Mouse (Mus musculus): ENCODE measurements around the gene Sh2b1. TPM values are rescaled to one million over a fixed set of nuclear protein-coding genes. Genes with fewer than 3 reads are reported as not detected.
A peak's percentile ranks its signal among the peaks of the same experiment; 100 is the strongest.
"Not testable (repeated sequence)": the region's sequence is repeated elsewhere in the genome, so short reads cannot be mapped to it uniquely, and the experiment has no call there.

Sh2b1 gene
- 10 to 100 TPM; 65.7 to 68.1 TPM for total RNA-seq (2021)
- long read RNA-seq, experiment 1, transcript Sh2b1-204 (9 exons, 2,854 nt): major isoform, 19 of 79 reads
- long read RNA-seq, experiment 1, partial matches to known transcripts: 19 of 79 reads
- long read RNA-seq, experiment 1, other reads (novel, unspliced or antisense): 36 of 79 reads
- long read RNA-seq, experiment 2, transcript Sh2b1-204 (9 exons, 2,854 nt): major isoform, 18 of 79 reads
- long read RNA-seq, experiment 2, partial matches to known transcripts: 22 of 79 reads
- long read RNA-seq, experiment 2, other reads (novel, unspliced or antisense): 34 of 79 reads

- peak; percentile 91 to 93 for DNase-seq (ENCODE audit: low spot score in 2 of 2)
Observed at GRCm38 (mm10) chr7:126474993-126475581, at the start of gene Sh2b1. Gene Sh2b1 (minus strand): TSS chr7:126475424.

DNA sequence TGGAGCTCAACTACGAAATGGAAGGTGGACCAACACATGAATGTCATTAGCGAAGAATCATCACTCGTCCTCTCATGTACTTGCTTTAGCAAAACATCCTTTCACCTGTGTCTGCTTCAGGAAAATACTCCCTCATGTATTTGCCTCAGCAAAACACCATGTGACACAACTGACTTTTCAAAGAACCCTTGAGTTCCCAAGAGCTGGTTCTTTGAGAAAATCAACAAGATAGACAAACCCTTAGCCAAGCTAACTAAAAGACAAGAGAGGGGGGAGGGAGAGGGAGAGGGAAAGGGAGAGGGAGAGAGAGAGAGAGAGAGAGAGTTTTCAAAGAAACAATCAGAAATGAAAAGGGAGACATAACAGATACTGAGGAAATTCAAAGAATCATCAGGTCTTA, 48.1 kb upstream of the Sh2b1 start:
- no peak for DNase-seq (ENCODE audit: low spot score in 2 of 2)

- peak in 1 of 2 experiments; percentile 22 for DNase-seq (ENCODE audit: low spot score in 2 of 2)
Observed at GRCm38 (mm10) chr7:126519513-126519912, 44.3 kb upstream of the Sh2b1 start.

- DNase-seq (ENCODE audit: low spot score in 2 of 2): no peak
Observed at GRCm38 (mm10) chr7:126518261-126518941, 43.2 kb upstream of the Sh2b1 start.

DNA sequence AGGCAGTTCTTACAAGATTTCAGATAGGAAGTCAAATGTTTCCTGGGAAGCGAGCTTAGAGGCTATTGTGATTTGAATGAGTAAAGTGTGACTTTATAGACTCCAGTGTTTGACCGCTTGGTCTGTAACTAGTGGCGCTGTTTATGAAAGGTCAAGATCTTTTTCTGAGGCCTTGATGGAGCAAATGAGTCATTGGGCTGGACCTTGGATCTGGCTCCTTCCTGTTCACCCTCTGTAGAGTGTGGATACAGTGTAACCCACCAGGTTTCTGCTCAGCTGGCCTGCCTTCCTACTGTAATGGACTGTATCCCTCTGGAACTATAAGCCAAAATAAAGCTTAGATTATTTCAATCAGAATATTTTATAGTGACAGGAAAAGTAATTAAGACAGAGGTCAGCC, 36.1 kb upstream of the Sh2b1 start:
- DNase-seq (ENCODE audit: low spot score in 2 of 2): no peak

DNA sequence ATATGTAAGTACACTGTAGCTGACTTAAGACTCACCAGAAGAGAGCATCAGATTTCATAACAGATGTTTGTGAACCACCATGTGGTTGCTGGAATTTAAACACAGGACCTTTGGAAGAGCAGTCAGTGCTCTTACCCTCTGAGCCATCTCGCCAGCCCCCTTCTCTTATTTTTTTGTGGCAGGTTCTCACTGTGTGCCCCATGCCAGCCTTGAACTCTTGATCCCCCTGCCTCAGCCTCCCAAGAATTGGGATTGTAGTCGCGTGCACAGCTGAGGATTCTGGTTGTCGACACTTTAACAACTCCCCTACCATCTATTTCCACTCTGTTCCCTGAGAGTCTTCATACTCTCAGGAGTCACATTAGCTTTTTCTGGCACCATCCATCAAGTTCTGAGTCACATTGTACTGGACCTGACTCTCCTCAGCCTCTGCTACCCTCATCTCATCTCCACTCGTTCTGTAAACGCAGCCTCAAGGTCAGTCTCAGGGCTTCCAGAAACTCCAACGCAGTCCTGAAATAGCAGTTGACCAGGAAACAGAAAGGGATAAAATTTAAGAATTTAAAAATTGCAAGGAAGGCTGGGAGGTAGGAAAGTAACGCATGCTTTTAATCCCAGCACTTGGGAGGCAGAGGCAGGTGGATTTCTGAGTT, 32.0 kb upstream of the Sh2b1 start:
- no peak for DNase-seq (ENCODE audit: low spot score in 2 of 2)

DNA sequence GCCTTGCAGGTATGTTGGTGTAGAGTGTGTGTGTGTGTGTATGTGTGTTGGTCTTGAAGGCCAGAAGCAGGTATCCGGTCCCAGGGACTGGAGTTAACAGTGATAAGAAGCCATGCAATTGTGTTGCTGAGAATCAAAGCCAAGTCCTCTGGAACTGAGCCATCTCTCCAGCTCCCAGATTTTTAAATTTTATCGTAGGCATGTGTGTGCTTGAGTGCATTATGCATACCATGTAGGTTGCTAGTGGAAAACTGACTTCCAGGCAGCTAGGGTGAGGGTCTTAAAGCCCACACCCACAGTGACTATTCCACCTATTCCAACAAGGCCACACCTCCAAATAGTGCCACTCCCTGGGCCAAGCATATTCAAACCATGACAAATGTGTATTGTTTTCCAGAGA, 29.7 kb upstream of the Sh2b1 start:
- no peak for DNase-seq (ENCODE audit: low spot score in 2 of 2)

GRCm38 (mm10) chr7:126503273-126503878, 28.2 kb upstream of the Sh2b1 start, which contains the start of gene Atxn2l:
Gene Atxn2l (minus strand): TSS chr7:126503437.
- peak; percentile 98 to 99 for DNase-seq (ENCODE audit: low spot score in 2 of 2)

- DNase-seq (ENCODE audit: low spot score in 2 of 2): no peak
Observed at GRCm38 (mm10) chr7:126502751-126503150, 27.5 kb upstream of the Sh2b1 start.

GRCm38 (mm10) chr7:126502023-126502741, 27.0 kb upstream of the Sh2b1 start:
- DNase-seq (ENCODE audit: low spot score in 2 of 2): peak; percentile 96 to 97

- DNase-seq (ENCODE audit: low spot score in 2 of 2): no peak
Observed at GRCm38 (mm10) chr7:126501684-126502022, 26.4 kb upstream of the Sh2b1 start.

GRCm38 (mm10) chr7:126499416-126499815, 24.2 kb upstream of the Sh2b1 start:
- no peak for DNase-seq (ENCODE audit: low spot score in 2 of 2)

- DNase-seq (ENCODE audit: low spot score in 2 of 2): no peak
Observed at GRCm38 (mm10) chr7:126497966-126498365, 22.7 kb upstream of the Sh2b1 start.

- no peak for DNase-seq (ENCODE audit: low spot score in 2 of 2)
Observed at GRCm38 (mm10) chr7:126496475-126496874, 21.3 kb upstream of the Sh2b1 start.

DNA sequence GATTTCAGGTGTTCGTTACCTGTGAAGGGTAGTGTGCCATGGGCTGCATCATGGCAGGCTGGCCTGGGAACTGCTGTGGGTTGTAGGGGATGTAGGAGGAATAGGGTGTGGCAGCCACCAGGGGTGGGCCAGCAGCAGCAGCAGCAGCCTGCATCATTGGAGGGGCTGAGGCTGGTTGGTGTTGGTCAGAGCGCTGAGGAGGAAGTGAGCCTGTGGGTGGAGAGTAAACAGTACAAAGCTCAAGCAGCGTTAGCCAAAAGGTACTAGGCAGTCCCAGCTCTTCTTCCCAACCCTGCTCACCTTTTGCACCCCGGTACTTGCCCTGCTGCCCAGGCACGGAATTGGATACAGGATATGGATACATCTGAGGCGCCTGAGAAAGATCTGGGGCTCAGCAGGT, 18.9 kb upstream of the Sh2b1 start:
- DNase-seq (ENCODE audit: low spot score in 2 of 2): no peak

DNA sequence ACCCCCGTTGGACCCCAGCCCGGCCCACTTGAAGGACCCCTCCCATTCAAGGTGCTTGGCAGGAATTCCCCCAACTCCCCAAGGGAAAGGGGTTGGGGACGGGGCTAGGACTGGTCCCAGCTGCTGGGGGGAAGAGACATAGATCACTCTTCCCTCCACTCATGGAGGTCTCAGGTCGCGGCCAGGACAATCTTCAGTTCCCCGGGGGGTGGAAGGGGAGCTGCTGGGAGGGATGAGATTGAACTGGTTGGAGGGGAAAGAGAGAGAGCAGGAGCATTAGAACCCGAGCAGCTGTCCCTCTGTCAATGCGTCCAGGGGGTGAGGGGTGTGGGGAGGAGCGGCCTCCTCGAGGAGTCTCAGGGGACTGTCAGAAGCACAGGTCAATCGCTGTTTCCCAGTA, 16.7 kb upstream of the Sh2b1 start:
- no peak for DNase-seq (ENCODE audit: low spot score in 2 of 2)

DNA sequence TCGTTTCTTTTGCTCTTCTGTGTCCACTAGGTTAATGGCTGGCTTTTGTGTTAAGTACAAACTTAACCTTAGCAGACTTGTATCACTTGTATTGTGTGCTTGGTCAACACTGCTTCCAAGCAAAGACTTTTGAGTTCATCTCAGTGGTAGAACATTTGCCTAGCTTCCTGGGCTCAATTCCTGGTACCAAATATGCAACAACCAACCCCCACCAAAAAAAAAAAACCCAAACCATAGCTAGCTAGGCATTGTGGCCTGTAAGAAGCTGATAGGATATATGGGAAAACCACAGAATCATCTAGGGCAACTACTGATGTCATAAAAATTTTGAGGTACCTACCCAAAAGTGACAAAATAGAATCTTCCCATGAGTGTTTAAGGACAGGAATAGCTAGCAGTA, 15.8 kb upstream of the Sh2b1 start:
- no peak for DNase-seq (ENCODE audit: low spot score in 2 of 2)

DNA sequence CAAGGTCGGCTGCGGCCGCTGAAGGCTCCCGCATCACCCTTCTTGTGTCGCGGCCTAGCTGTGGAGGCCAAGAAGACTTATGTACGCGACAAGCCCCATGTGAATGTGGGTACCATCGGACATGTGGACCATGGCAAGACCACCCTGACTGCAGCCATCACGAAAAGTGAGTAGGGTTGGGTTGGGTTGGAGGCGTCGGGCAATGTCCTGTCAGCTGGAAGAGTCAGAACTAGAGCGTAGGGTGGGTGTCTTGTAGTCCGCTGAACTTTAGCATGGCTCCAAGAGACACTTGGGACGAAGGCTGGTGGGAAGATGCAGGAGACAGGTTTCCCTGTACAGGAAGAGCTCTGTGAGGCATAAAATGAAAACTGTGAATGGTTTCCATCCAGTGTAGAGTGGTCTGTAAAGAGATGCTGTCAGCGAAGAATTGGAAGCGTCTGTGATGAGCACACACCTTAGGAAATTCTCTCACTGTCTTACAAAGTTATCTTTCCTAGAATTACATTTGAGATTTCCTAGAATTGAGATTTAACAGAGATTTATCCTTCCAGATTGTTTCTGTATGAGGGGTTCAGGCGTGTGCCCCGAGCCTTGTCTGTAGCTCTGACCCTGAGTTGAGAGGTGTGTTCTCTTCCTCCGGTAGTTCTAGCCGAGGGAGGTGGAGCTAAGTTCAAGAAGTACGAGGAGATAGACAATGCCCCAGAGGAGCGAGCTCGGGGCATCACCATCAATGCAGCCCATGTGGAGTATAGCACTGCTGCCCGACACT, 12.6 kb upstream of the Sh2b1 start:
- DNase-seq (ENCODE audit: low spot score in 2 of 2): not testable (repeated sequence)

DNA sequence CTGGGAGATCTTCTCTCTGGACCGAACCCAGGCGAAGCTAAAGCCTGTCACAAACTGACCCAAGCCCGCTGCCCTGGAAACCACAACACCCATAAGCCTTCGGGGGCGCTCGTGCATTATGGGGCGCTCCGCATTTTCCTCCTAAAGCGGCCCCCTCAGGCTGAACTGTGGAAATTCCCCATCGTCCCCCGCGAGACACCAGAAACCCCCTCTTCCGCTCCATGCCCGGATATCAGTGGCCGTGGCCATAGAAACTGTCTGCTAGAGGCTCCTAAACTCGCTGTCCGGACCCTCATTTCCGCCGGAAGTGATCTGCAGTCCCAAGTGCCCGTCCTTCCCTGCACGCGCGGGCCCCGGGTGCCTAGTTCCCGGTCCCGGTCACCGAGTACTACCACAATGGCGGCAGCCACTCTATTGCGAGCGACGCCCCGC, 11.8 kb upstream of the Sh2b1 start, which contains the start of gene Tufm:
Gene Tufm, plus strand, starts transcription at position 310 of the 432 bp plus-strand sequence.
- peak; percentile 91 to 98 for DNase-seq (ENCODE audit: low spot score in 2 of 2)

- peak in 1 of 2 experiments; percentile 37 for DNase-seq (ENCODE audit: low spot score in 2 of 2)
Observed at GRCm38 (mm10) chr7:126482392-126482871, 7.2 kb upstream of the Sh2b1 start.

All from layer of hippocampus, postnatal 14 days (tissue).